Mouse (Mus musculus) G1E (cell line): ENCODE data around the gene Ptprg.

Experiments
- CTCF ChIP-seq: IDR thresholded peaks from 2 replicates; pipeline ENCODE4 v1.5.1; 2012; ENCODE audit warnings: low read depth, low read length, inconsistent platforms, mixed read lengths
- GATA1 ChIP-seq: IDR thresholded peaks from 2 replicates; pipeline ENCODE4 v1.6.1; 2012; ENCODE audit warnings: borderline replicate concordance, low read length, inconsistent platforms, mixed read lengths
- GATA2 ChIP-seq: IDR thresholded peaks from 2 replicates; pipeline ENCODE4 v1.6.1; 2012; ENCODE audit warnings: low read depth, low read length, inconsistent platforms, borderline replicate concordance
- POLR2AphosphoS5 ChIP-seq: IDR thresholded peaks from 2 replicates; pipeline ENCODE4 v1.6.1; 2012; ENCODE audit warnings: low read depth, low read length, inconsistent platforms; ENCODE audit not compliant: insufficient replicate concordance
- TAL1 ChIP-seq: conservative IDR thresholded peaks from 2 replicates; pipeline ENCODE4 v1.6.1; 2012; ENCODE audit warnings: low read depth, low read length, inconsistent platforms, mixed read lengths

- TF ChIP-seq CTCF (no peak), GATA1 (no peak), POLR2AphosphoS5 (no peak), TAL1 (no peak), GATA2 (no peak)
Measured at GRCm38 (mm10) chr14:12085078-12085477, 531.7 kb downstream of the Ptprg start.
